Mouse (Mus musculus) adrenal gland, adult 2 months (tissue): ENCODE measurements around the gene Jmjd4. TPM values are rescaled to one million over a fixed set of nuclear protein-coding genes. Genes with fewer than 3 reads are reported as not detected.

Experiments
- DNase-seq: peaks from one replicate; pipeline ENCODE4 v3.0.0; 2021
- polyA plus RNA-seq: library from polyadenylated mRNA; depleted of rRNA; stranded (reverse); fragments of >200 nt; gene quantifications from 2 replicates; pipeline ENCODE4 v1.2.3, GENCODE M21; 2012; rRNA removed
- total RNA-seq, 2 experiments: library from RNA; stranded (reverse); gene quantifications; 2 replicates each; pipeline ENCODE4 v1.2.3; 2021

Jmjd4 gene
- total and polyA plus RNA-seq, 3 experiments: 6.2 to 9.4 (median 8.4) TPM

DNA sequence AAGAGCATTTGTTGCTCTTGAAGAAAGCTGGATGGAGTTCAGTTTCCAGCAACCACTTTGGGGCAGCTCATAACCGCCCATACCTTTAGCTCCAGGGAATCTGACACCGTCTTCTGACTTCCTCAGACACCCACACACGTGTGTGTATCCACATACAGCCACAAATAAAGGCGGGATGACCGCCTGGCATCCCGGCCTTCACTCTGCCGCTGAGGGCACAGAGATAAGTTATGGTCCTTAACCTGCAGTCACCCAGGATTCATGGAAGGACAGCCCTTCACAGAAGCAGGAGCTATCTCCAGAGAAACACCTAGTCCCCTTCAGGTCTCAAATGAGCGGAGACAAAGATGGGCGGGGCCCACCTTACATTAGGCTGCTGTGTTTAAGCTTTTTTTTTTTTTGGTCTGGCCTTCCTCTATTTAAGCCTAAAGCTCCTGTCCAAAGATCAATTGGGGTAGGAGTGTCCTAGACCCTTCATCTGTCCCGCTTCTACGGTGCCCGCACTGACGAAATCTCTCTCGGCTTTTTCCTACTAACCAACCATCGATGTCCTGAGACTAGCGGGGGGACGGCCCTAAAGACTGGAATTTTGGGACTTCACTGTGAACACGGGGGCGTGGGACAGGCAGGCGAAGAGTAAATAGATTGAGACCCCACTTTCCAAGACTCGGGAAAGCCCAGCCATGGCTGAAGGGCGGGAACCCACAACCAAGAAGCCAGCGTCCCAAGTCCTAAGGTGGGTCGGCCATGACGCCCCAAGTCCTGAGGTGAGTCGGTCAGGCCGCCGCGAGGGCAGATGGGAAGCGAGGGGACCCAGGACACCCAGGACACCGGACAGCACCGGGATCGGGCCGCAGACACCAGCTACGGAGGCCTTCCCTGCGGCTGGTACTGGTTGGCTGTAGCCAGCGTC, 21.8 kb downstream of the Jmjd4 start:
- DNase-seq: no peak

DNA sequence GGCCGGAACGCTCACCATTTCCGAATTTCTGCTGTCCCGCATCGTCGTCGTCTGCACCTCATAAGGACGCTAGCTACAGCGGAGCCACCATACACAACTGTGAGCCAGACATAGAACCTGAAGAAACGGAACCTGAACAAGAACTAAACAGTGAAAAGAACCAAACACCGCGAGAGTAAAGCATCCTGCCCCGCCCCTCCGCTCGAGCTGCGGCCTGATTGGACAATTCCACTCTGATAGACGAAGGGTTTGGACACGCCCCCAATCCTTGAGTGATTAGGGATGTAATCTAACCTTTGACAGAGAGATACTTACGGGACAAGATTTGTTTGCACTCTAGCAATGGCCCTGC, 22.5 kb downstream of the Jmjd4 start, which contains the start of gene Zfp867:
TSS of gene Zfp867 (minus strand) at position 149 of the 352 bp plus-strand sequence.
- peak; percentile 92 for DNase-seq

DNA sequence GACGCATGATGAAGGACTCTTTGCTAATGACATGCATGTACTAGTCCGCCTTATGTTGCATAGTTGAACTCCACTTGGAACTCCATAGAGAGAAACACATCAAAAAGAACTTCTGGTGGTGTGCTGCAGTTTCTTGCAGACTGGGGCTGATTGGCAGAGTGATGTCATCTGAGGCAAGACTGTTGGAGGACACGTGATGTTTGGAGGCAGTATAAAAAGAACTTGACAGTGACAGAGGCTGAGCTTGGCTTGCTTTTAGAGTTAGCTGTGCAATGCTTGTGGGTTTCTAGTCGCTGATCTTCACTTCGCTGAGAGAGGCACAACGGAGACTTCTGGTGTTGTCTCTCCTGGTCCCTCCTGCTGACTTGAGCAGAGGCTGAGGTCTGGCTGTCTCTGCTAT, 27.4 kb downstream of the Jmjd4 start:
- DNase-seq: no peak

DNA sequence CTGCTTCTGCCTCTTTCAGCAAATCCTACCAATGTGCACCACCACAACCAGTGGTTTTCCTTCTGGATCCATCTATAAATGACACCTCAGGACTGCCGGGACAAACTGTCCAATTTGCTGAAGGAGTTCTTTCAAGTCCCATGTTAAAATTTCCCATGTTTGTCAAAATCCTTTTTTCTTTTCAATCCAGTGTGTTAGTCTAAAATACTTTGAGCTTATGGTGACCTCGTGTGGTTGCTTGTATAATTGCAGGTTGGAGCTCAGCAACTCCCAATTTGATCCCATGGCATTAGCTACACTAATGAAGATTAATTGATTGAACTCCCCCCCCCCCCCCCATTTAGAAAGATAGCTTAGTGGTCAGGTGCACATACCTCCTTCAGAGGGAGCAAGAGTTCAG, 33.4 kb downstream of the Jmjd4 start:
- peak; percentile 40 for DNase-seq

DNA sequence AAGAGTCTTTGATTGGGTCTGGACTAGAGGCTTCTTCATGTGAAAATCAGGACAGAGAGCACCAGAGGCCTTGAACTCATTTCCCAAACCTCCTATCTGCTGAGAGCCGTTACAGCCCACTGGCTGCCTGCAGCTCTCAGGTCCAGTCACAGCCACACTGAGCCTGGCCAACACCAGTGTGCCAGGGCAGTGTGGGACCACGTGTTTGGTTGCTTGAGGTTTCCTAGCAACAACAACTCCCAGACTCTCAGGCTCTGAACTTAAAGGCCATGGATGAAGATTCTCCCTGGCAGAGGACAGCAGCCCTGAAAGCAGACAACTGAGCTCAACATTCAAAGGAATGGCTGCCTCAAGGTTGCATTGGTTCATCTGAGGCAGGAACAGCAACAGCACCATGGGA, 35.8 kb downstream of the Jmjd4 start:
- peak; percentile 63 for DNase-seq

DNA sequence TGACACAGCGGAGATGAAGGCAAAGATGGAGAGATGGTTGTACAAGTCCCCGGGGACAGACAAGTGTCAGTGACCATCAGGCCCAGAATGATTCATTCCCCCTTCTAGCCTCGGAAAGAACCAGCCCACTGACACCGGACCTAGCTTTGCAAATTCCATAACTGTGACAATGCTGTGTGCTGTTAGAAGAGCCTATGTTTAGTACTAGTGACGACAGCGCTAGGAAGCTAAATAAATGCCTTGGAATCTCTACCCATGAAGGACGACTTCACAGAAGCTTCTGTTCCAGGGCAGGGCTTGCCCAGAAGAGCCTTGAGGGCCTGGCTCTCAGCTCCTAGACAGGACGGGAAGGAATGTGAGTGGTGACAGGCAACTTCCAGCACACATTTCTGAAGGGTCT, 36.4 kb downstream of the Jmjd4 start:
- no peak for DNase-seq

DNA sequence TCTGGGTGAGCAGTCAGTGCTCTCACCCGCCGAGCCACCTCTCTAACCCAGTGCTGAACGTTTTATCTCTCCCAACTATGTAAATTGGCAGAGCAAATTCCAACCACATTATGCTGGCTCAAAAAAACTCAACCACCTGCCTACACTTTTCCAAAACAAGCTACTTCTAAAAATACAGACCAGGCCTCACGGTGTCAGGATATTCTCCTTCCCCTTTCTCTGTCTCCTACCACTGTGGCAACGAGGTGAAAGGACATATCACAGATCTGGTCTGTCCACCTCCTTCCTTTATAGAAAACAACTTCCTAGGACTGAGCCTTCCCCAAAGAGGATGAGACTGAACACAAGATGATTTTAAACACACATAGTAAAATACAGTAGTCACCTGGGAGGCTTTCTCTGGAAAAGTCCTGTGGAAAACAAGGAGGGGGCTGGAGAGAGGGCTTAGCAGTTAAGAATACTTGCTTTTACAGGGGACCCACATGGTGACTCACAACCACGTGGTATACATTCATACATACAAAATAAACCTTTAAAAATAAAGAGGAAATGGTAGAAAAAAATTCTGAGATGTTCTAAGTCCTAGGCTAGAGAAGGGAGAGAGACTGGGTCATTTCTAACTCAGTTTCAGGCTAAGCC, 46.9 kb downstream of the Jmjd4 start:
- no peak for DNase-seq

DNA sequence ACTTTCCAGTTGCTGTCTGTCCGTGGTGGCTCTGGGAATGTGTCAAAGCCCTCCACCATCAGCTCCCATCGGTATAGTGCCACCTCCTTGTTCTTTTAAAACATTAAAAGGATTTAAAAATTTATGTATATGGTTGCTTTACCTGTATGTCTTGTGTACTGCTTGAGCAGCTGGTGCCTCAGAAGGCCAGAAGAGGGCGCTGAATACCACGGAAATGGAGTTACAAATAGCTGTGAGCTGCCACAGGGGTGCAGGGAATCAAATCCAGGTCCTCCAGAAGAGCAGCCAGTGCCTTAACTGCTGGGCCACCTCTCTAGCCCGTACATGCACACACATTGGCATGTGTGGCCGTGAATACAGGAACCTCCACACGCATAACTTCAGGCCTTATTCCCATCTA, 47.9 kb downstream of the Jmjd4 start:
- DNase-seq: no peak

DNA sequence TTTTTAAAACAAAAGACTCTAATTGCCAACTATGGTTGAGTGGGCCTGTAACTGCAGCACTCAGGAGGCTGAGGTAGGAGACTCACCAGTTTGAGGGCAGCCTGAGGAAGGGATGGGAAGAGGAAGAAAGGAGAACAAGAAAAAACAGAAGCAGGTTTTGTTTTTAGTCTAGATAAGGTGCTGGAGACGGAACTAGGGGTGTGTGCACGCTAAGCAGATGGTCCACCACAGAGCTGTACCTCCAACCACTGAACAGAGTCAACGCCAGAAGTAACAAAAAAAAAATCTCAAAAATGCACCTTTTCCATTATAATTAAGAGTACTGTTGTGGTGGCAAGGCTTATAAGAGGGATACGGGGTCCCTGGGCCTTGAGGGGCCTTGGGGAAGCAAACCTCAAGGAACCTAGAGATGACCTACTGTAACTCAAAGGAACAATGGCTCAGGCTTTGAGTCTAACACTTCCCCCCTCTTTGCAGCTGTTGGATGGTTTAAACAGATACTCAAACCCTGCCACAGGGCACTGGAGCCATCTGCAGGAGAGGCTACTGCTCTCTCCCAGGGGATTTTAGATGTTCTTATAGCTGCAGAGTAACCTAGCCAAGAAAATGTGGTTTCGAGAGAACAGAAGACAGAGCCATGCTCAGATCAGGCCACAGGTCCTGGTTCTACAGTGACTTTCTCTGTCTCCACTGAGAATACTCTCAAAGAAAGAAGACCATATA, 52.3 kb downstream of the Jmjd4 start:
- no peak for DNase-seq

DNA sequence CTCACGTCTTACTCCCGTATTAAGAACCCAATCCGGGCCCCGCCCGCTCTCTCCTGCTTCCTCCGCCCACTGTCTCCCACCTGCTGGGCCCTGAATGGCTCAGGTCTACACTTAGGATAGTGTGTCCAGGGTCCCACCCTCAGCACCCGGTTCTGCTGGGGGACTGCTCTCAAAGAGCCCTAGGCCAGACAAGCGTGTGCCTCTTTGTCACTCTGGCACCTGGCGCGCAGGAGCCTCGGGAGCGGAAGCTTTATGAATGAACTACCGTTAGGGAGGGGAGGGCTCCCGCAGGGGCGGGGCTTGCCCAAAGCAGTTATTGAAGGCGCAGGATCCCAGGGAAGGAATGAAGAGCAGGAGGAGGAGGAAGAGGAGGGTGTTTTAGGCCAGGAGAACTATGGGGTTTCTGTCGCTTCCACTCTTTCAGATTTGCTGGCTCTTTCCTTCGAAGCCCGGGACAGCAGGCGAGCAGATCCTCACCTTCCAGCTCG, 55.5 kb downstream of the Jmjd4 start:
- peak; percentile 73 for DNase-seq

DNA sequence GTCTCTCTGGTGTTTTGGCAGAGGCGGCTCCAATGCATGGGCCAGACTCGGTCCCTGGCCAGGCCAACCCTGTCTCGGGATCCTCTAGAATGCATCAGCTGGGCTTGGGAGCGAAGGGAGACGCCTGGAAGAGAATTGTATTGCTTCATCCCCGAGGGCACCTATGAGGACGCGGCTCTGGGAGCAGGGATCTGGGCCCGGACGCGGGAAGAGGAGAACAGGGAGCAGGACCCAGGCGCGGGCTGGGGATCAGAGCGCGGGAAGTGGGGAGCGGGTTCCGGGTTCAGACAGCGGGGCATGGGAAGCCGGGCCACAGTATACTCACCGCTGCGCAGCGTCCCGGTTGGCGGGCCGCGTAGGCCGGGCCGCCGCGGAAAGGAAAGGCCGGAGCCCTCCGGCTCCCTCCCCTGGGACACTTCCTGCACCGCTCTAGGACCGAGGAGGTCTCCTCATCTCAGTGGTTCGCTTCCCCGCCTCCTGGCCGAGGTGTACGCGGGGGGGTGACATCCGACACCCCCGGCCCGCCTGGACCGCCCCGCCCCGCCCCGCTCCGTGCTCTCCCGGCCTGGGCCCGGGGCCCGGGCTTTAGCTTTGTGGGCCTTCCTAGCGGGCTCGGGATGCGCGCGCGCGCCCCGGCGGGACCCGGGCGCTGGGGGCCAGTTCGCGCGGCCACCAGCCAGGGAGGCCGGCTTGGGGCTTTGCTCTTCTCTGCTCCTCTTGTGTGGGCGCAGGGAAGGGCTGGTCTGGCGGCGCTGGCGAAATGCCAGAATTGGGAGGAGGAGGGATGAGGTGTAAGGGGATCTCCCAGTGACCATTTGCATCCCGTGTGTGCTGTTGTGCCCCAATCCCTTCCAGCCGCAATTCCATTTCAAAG, 56.2 kb downstream of the Jmjd4 start:
- DNase-seq: peak; percentile 94

DNA sequence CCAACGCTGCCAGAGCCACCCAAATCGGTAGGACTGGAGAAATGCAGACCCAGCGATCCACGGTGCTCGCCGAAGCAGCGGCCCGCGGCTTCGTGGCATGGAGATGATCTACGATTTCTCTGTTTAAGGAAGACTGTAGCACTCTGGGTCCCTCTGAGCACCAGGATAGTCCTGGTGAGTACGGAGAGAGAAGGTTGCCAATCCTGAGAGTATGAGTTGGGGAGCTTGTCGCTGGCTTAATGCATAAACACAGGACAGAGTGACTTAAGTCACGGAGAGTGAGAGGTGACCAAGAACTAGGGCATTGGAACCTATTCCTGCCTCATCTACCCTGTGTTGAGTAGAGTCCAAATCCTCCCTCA, 56.8 kb downstream of the Jmjd4 start:
- no peak for DNase-seq

Other genes with a start within 250 kb of the Jmjd4 start
- 10 to 100 TPM; 47.5 to 61.8 TPM for gene Mrpl55, start 247.6 kb upstream of the Jmjd4 start, total RNA-seq
- gene Mrpl55, start 247.6 kb upstream of the Jmjd4 start, polyA plus RNA-seq: 56.4 and 64.8 TPM in 2 replicates
- 10 to 100 TPM; 22.5 to 26.0 TPM for gene 2310033P09Rik, start 241.7 kb upstream of the Jmjd4 start, total RNA-seq
- gene 2310033P09Rik, start 241.7 kb upstream of the Jmjd4 start, polyA plus RNA-seq: 14.1 and 15.1 TPM in 2 replicates
- 100 to 1,000 TPM; 436 to 451 TPM for gene Arf1, start 221.8 kb upstream of the Jmjd4 start, total RNA-seq
- gene Arf1, start 221.8 kb upstream of the Jmjd4 start, polyA plus RNA-seq: 456 and 530 TPM in 2 replicates
- not detected for gene Wnt3a, start 159.3 kb upstream of the Jmjd4 start, total RNA-seq
- not detected in 2 replicates for gene Wnt3a, start 159.3 kb upstream of the Jmjd4 start, polyA plus RNA-seq
- gene Wnt9a, start 143.1 kb upstream of the Jmjd4 start, total RNA-seq: 1 to 10 TPM in 1 of 2 experiments, under 1 TPM in 1; 0.58 to 2.7 TPM
- 2.4 and 2.6 TPM in 2 replicates for gene Wnt9a, start 143.1 kb upstream of the Jmjd4 start, polyA plus RNA-seq
- gene Prss38, start 74.4 kb upstream of the Jmjd4 start, total RNA-seq: not detected
- gene Prss38, start 74.4 kb upstream of the Jmjd4 start, polyA plus RNA-seq: not detected in 2 replicates
- 100 to 1,000 TPM in 1 of 2 experiments, 10 to 100 TPM in 1; 92.1 to 102 TPM for gene Snap47, start 1.1 kb downstream of the Jmjd4 start, total RNA-seq
- 59.5 and 67.0 TPM in 2 replicates for gene Snap47, start 1.1 kb downstream of the Jmjd4 start, polyA plus RNA-seq
- 1 to 10 TPM; 2.7 to 5.5 TPM for gene Zfp867, start 22.4 kb downstream of the Jmjd4 start, total RNA-seq
- gene Zfp867, start 22.4 kb downstream of the Jmjd4 start, polyA plus RNA-seq: 0.12 and 0.13 TPM in 2 replicates
- gene Zkscan17, start 76.7 kb downstream of the Jmjd4 start, total RNA-seq: 10 to 100 TPM; 16.7 to 17.9 TPM
- 11.0 and 14.9 TPM in 2 replicates for gene Zkscan17, start 76.7 kb downstream of the Jmjd4 start, polyA plus RNA-seq
- 1 to 10 TPM; 1.3 to 1.8 TPM for gene Nlrp3, start 91.5 kb downstream of the Jmjd4 start, total RNA-seq
- 0.26 and 0.29 TPM in 2 replicates for gene Nlrp3, start 91.5 kb downstream of the Jmjd4 start, polyA plus RNA-seq
- gene Olfr222, start 126.2 kb downstream of the Jmjd4 start, total RNA-seq: not detected
- gene Olfr222, start 126.2 kb downstream of the Jmjd4 start, polyA plus RNA-seq: not detected in 2 replicates
- not detected for gene Olfr223, start 143.2 kb downstream of the Jmjd4 start, total RNA-seq
- gene Olfr223, start 143.2 kb downstream of the Jmjd4 start, polyA plus RNA-seq: not detected in 2 replicates
- gene Mprip, start 211.3 kb downstream of the Jmjd4 start, total RNA-seq: 100 to 1,000 TPM; 190 to 233 TPM
- gene Mprip, start 211.3 kb downstream of the Jmjd4 start, polyA plus RNA-seq: 48.0 and 79.6 TPM in 2 replicates